Mouse (Mus musculus) myocyte (in vitro differentiated cells): Measurements from ENCODE around the gene Mcm5. TPM values are rescaled to one million over a fixed set of nuclear protein-coding genes. Genes with fewer than 3 reads are reported as not detected.

Source experiments
- H3K27me3 ChIP-seq: one replicate; pipeline ENCODE4 v1.6.1; 2011; ENCODE audit not compliant: control insufficient read depth, insufficient read depth, insufficient read length
- H3K36me3 ChIP-seq: one replicate; pipeline ENCODE4 v1.6.1; 2011; ENCODE audit not compliant: control insufficient read depth, insufficient read depth
- H3K4me2 ChIP-seq: one replicate; pipeline ENCODE4 v1.6.1; 2011; ENCODE audit warnings: low read depth, control low read depth
- H3K4me3 ChIP-seq: one replicate; pipeline ENCODE4 v1.5.1; 2011; ENCODE audit warnings: mild to moderate bottlenecking, control low read depth, moderate library complexity
- H3K79me2 ChIP-seq: one replicate; pipeline ENCODE4 v1.6.1; 2011; ENCODE audit not compliant: control insufficient read depth, insufficient read depth
- H3ac ChIP-seq: one replicate; pipeline ENCODE4 v1.6.1; 2011; ENCODE audit not compliant: control insufficient read depth, insufficient read length
- CEBPB ChIP-seq: IDR thresholded peaks from 2 replicates; pipeline ENCODE4 v1.6.1; 2011; ENCODE audit warnings: mild to moderate bottlenecking, moderate library complexity; ENCODE audit not compliant: poor library complexity, insufficient read depth, severe bottlenecking
- E2F4 ChIP-seq: IDR thresholded peaks from one replicate; pipeline ENCODE4 v1.6.1; 2011; ENCODE audit warnings: mild to moderate bottlenecking, control low read depth, moderate library complexity; ENCODE audit not compliant: insufficient read depth
- MAX ChIP-seq: IDR thresholded peaks from one replicate; pipeline ENCODE4 v1.6.1; 2011; ENCODE audit warnings: low read depth, mild to moderate bottlenecking, control low read depth
- MYOD1 ChIP-seq, 3 experiments: IDR thresholded peaks; one replicate each; pipeline ENCODE4 v1.6.1; 2011; ENCODE audit warnings: control low read depth in 2 of 3, low read depth in 2 of 3, mild to moderate bottlenecking in 2 of 3, moderate library complexity in 1 of 3; ENCODE audit not compliant: insufficient read length in 2 of 3, control insufficient read depth in 1 of 3
- MYOG ChIP-seq, 3 experiments: IDR thresholded peaks; one replicate each; pipeline ENCODE4 v1.6.1; 2011; ENCODE audit warnings: control low read depth in 2 of 3, low read depth in 2 of 3, mild to moderate bottlenecking in 2 of 3; ENCODE audit not compliant: insufficient read length in 2 of 3, control insufficient read depth in 1 of 3, insufficient read depth in 1 of 3
- POLR2A ChIP-seq: IDR thresholded peaks from one replicate; pipeline ENCODE4 v1.6.1; 2011; ENCODE audit warnings: low read depth, mild to moderate bottlenecking, control low read depth, moderate library complexity; ENCODE audit not compliant: insufficient read length
- POLR2AphosphoS2 ChIP-seq: IDR thresholded peaks from one replicate; pipeline ENCODE4 v1.6.1; 2011; ENCODE audit warnings: low read depth, control low read depth; ENCODE audit not compliant: insufficient read length
- REST ChIP-seq: IDR thresholded peaks from one replicate; pipeline ENCODE4 v1.6.1; 2011; ENCODE audit warnings: mild to moderate bottlenecking, control low read depth, moderate library complexity; ENCODE audit not compliant: insufficient read depth, insufficient read length
- SRF ChIP-seq: IDR thresholded peaks from one replicate; pipeline ENCODE4 v1.6.1; 2011; ENCODE audit warnings: low read depth; ENCODE audit not compliant: control insufficient read depth, insufficient read length
- TCF12 ChIP-seq: IDR thresholded peaks from one replicate; pipeline ENCODE4 v1.6.1; 2011; ENCODE audit warnings: mild to moderate bottlenecking, control low read depth; ENCODE audit not compliant: poor library complexity, insufficient read depth, severe bottlenecking
- TCF3 ChIP-seq: IDR thresholded peaks from one replicate; pipeline ENCODE4 v1.6.1; 2011; ENCODE audit warnings: low read depth, control low read depth; ENCODE audit not compliant: insufficient read length
- USF1 ChIP-seq: IDR thresholded peaks from one replicate; pipeline ENCODE4 v1.6.1; 2011; ENCODE audit warnings: low read depth, mild to moderate bottlenecking, control low read depth, moderate library complexity
- polyA plus RNA-seq: library from polyadenylated mRNA; unstranded; fragments of >200 nt; fragmentation: generic; extraction: Trizol; gene quantifications from one replicate; pipeline ENCODE4 v1.2.1, GENCODE M21; 2012; ENCODE audit warnings: missing spikeins

Mcm5 gene
- 32.3 TPM for polyA plus RNA-seq

DNA sequence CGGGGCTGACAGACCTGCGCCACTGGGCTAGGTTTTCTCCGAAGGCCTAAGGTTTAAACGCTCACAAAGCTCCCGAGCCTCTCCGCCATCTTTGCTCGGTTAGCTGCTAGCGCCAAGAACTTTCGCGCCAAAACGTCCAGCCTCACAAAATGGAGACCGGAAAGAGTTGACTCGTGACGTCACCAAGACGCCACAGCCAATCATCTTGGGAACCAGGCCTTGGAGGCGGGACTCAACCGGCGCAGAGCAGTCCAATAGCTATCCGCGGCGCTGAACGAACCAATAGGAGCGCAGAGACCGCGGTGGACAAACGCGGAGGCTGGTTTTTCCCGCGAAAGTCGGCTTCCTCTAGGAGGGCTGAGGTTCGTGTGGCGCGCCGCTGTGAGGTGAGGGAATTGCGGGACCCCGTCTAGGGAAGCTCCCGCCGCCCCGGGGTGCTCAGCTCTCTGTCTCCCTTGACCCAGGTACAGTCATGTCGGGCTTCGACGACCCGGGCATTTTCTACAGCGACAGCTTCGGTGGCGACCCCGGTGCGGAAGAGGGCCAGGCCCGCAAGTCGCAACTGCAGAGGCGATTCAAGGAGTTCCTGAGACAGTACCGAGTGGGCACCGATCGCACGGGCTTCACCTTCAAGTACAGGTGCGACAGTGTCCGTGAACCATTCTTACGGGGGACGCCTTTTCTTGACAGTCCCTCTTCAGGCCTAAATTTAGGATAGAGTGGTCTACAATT is at the start of gene Mcm5:
Gene Mcm5, plus strand, starts transcription at position 334 of the 732 bp plus-strand sequence.
- no peak within 1 kb of the TSS for H3ac ChIP-seq
- H3K4me2 ChIP-seq: peak within 1 kb of the TSS; percentile 87
- H3K79me2 ChIP-seq: peaks cover 12% of the 10 kb centered on the region
- H3K27me3 ChIP-seq: no peaks in the 10 kb centered on the region
- TF ChIP-seq REST (no peak), POLR2A (peak; percentile 38), TCF3 (no peak), E2F4 (peak; percentile 89)
- H3K36me3 ChIP-seq: peaks cover 7% of the 10 kb centered on the region
- peak within 1 kb of the TSS; percentile 66 for H3K4me3 ChIP-seq

DNA sequence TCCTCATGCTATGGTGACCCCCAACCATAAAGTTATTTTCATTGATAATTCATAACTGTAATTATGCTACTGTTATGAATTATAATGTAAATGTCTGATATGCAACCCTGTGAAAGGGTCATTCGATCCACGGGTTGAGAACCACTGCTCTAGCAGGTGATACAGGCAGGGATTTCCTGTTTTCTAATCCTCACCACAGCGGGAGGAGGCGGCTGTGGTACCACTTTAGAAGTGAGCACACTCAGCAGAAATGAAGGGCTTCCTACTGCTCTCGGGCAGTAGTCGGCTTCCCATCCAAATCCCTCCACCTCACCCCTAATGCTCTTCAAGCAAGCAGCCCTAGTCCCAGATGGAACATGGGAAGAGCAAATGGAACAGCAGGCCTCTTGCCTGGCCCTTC is 49.3 kb upstream of the Mcm5 start:
- TF ChIP-seq SRF (no peak), MYOD1 (IDR thresholded peaks at IDR 0.05; ENCODE audit: control insufficient read depth in 1 of 3, insufficient read length in 2 of 3, low read depth in 2 of 3) (no peak), POLR2A (no peak)
- Histone ChIP-seq H3K36me3 (peaks cover 19% of the 10 kb centered on the region), H3ac (no peak overlapping the region), H3K4me2 (no peak overlapping the region), H3K79me2 (no peaks in the 10 kb centered on the region), H3K27me3 (no peaks in the 10 kb centered on the region), H3K4me3 (no peak overlapping the region)

DNA sequence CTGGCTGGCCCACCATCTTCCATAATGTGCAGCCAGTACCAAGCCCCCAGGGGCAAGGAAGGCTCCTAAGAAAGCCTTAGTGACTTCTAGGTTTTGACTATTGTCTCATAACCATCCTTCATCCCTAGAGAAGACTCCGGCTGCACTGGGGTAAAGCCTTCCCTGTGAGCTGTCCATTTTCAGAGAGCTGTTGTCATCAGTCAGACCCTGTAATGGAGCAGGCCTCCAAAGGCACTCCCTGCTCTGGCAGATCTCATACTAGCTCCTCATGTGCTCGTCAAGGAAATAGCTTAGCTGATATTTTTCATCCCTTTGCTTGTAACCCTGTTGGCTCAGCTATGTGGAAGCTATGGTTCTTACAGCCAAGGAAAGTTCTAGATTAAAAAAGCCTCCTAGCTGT is 48.6 kb upstream of the Mcm5 start:
- Histone ChIP-seq H3K4me3 (no peak overlapping the region), H3ac (no peak overlapping the region), H3K4me2 (no peak overlapping the region), H3K27me3 (no peaks in the 10 kb centered on the region), H3K36me3 (peaks cover 19% of the 10 kb centered on the region), H3K79me2 (no peaks in the 10 kb centered on the region)
- TF ChIP-seq MAX: no peak
- no peak for TF ChIP-seq CEBPB
- no peak for TF ChIP-seq REST
- TF ChIP-seq POLR2AphosphoS2: no peak
- no peak for TF ChIP-seq MYOD1 (IDR thresholded peaks at IDR 0.05; ENCODE audit: control insufficient read depth in 1 of 3, insufficient read length in 2 of 3, low read depth in 2 of 3)
- TF ChIP-seq MYOG (IDR thresholded peaks at IDR 0.05; ENCODE audit: control insufficient read depth in 1 of 3, insufficient read depth in 1 of 3, insufficient read length in 2 of 3, low read depth in 2 of 3): no peak
- no peak for TF ChIP-seq TCF12
- no peak for TF ChIP-seq TCF3
- no peak for TF ChIP-seq POLR2A
- no peak for TF ChIP-seq SRF
- TF ChIP-seq USF1: no peak
- no peak for TF ChIP-seq E2F4

DNA sequence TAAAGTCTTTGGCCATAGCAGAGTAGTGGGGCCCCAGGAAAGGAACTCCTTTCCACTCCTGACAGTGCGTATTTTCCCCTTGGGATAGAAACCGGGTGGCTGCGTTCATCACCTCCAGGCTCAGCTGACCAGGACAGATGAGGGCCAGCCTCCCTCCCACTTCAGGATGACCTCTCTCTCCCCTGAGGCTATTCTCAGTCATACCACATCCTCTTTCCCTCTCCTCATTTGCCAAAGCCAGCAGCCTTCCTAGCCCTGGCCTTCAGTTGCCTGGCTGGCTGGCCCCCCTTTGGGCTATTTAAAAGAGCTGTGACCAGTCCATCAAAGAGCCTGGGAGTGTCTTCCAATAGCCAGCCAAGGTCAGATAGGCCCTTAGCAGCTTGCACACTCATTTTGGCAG is 46.1 kb upstream of the Mcm5 start:
- Histone ChIP-seq H3ac (no peak overlapping the region), H3K4me2 (no peak overlapping the region), H3K79me2 (no peaks in the 10 kb centered on the region), H3K4me3 (no peak overlapping the region), H3K36me3 (peaks cover 19% of the 10 kb centered on the region), H3K27me3 (no peaks in the 10 kb centered on the region)
- TF ChIP-seq POLR2AphosphoS2 (no peak), SRF (no peak), POLR2A (no peak), TCF12 (no peak), TCF3 (no peak), USF1 (no peak), REST (no peak), MYOG (IDR thresholded peaks at IDR 0.05; ENCODE audit: control insufficient read depth in 1 of 3, insufficient read depth in 1 of 3, insufficient read length in 2 of 3, low read depth in 2 of 3) (no peak), E2F4 (no peak), CEBPB (no peak), MYOD1 (IDR thresholded peaks at IDR 0.05; ENCODE audit: control insufficient read depth in 1 of 3, insufficient read length in 2 of 3, low read depth in 2 of 3) (no peak), MAX (no peak)

DNA sequence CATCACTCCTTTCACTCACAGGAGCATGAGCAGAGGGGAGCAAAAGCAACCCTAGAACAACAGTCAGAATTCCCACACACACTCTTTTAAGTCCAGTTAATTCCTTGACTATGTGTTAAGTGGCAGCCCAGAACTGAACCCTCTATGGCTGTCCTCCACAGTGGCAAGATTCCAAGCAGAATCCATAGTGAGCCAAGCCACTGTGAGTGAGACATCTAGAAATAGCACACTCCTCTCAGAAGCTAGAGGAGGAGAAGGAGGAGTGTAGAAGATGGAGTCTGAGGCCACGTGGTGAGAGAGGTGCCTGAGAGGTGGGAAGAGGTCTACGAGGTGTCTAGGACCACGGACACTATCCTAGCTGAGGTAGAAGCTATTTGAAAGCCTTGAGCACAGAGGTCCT is 44.6 kb upstream of the Mcm5 start:
- H3K27me3 ChIP-seq: no peaks in the 10 kb centered on the region
- TF ChIP-seq POLR2A: no peak
- no peak overlapping the region for H3K4me2 ChIP-seq
- no peak overlapping the region for H3K4me3 ChIP-seq
- peaks cover 12% of the 10 kb centered on the region for H3K36me3 ChIP-seq
- no peak overlapping the region for H3ac ChIP-seq
- H3K79me2 ChIP-seq: no peaks in the 10 kb centered on the region

DNA sequence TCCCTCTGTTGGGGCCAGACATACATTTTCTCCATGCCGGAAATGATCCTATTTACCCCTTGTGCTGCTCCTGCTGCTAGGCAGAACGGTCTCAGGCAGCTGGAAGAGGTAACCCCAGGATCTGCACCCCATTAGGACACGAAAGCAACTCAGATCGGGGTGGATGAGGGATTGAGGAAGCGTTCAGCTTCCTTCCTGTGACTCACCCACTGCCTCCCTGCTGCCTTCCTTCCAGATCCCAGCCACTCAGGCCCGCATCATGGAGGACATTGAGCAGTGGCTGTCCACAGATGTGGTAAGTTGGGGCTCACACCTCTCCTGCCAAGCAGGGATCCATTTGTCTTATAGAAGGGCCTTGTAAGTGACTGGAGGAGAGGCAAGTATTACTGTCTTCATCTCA is 42.1 kb upstream of the Mcm5 start:
- H3K4me3 ChIP-seq: no peak overlapping the region
- H3K27me3 ChIP-seq: no peaks in the 10 kb centered on the region
- peaks cover 5% of the 10 kb centered on the region for H3K36me3 ChIP-seq
- no peak overlapping the region for H3K4me2 ChIP-seq
- TF ChIP-seq TCF3 (no peak), TCF12 (no peak), REST (no peak), MYOD1 (IDR thresholded peaks at IDR 0.05; ENCODE audit: control insufficient read depth in 1 of 3, insufficient read length in 2 of 3, low read depth in 2 of 3) (no peak), USF1 (no peak), POLR2AphosphoS2 (no peak), E2F4 (no peak)
- H3ac ChIP-seq: no peak overlapping the region
- H3K79me2 ChIP-seq: no peaks in the 10 kb centered on the region
